Mouse (Mus musculus) forebrain, embryonic 15.5 days (tissue): ENCODE results near the gene Cadps. TPM values are rescaled to one million over a fixed set of nuclear protein-coding genes. Genes with fewer than 3 reads are reported as not detected.

ENCODE experiments used
- ATAC-seq: fragments of 200-750 bp; cut with Nextera tagmentation; replicated peaks from 2 replicates; pipeline ENCODE4 v1.8.0; 2017; ENCODE audit warnings: mild to moderate bottlenecking, moderate TSS enrichment, moderate library complexity
- H3K27ac ChIP-seq: fragments of 300-500 bp; sonication (generic); replicated peaks from 2 replicates; pipeline ENCODE4 v1.5.1; 2015; ENCODE audit warnings: mild to moderate bottlenecking, inconsistent platforms
- H3K27me3 ChIP-seq: fragments of 300-500 bp; sonication (generic); 2 replicates; pipeline ENCODE4 v1.6.1; 2015; ENCODE audit warnings: inconsistent platforms
- H3K36me3 ChIP-seq: fragments of 300-500 bp; sonication (generic); 2 replicates; pipeline ENCODE4 v1.6.1; 2015; ENCODE audit warnings: mild to moderate bottlenecking, inconsistent platforms
- H3K4me1 ChIP-seq: fragments of 300-500 bp; sonication (generic); 2 replicates; pipeline ENCODE4 v1.6.1; 2015; ENCODE audit warnings: inconsistent platforms
- H3K4me2 ChIP-seq: fragments of 300-500 bp; sonication (generic); replicated peaks from 2 replicates; pipeline ENCODE4 v1.6.1; 2015; ENCODE audit warnings: mild to moderate bottlenecking, inconsistent platforms
- H3K4me3 ChIP-seq: fragments of 300-500 bp; sonication (generic); 2 replicates; pipeline ENCODE4 v1.5.1; 2015; ENCODE audit warnings: mild to moderate bottlenecking, inconsistent platforms
- H3K9ac ChIP-seq: fragments of 300-500 bp; sonication (generic); replicated peaks from 2 replicates; pipeline ENCODE4 v1.6.1; 2015; ENCODE audit warnings: mild to moderate bottlenecking, inconsistent platforms
- H3K9me3 ChIP-seq: fragments of 300-500 bp; sonication (generic); 2 replicates; pipeline ENCODE4 v1.6.1; 2016; ENCODE audit warnings: inconsistent platforms
- WGBS: fragments of 180-500 bp; shearing (Covaris S2); methylation state at CpG from one replicate; pipeline ENCODE4 v1.1.7; 2015; ENCODE audit warnings: mixed read lengths; 5-methylcytosine and 5-hydroxymethylcytosine counted together
- polyA plus RNA-seq: library from polyadenylated mRNA; unstranded; fragments of >200 nt; fragmentation: Nextera tagmentation; extraction: Ambion mirVana; gene quantifications from 2 replicates; pipeline ENCODE4 v1.2.1, GENCODE M21; 2015

Gene Cadps
- polyA plus RNA-seq, 1 experiment from 2014 or later: 27.2 TPM

DNA sequence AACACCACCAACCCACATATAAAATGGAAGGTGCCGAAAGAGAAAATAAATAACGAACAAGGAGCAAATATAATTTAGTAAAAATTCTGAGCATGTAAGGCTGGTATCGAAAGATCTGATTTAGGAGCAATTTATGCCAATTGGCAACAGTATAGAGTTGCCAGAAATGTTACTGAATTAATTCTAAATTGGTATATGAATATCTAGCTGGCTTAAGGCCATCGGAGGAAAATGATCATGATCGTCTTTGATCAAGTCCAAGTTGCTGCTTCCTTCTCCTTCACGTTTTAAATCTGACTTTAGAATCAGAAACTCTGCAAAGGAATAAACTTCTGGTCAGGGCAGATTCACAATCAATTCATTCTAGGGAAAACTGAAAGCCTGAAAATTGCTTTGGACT, 374.0 kb downstream of the Cadps start:
- ATAC-seq: no peak
- no peaks in the 10 kb centered on the region for H3K36me3 ChIP-seq
- 73% methylated on average over 6 of the region's 6 CpGs for WGBS
- H3K4me3 ChIP-seq: no peak overlapping the region
- H3K27me3 ChIP-seq: no peaks in the 10 kb centered on the region
- peak overlapping the region; percentile 51 for H3K27ac ChIP-seq
- H3K4me2 ChIP-seq: no peak overlapping the region
- H3K9me3 ChIP-seq: no peaks in the 10 kb centered on the region
- no peak overlapping the region for H3K9ac ChIP-seq
- H3K4me1 ChIP-seq: no peaks in the 10 kb centered on the region

GRCm38 (mm10) chr14:12441019-12441418, 381.9 kb downstream of the Cadps start:
- Histone ChIP-seq H3K27ac (no peak overlapping the region), H3K9ac (no peak overlapping the region), H3K9me3 (no peaks in the 10 kb centered on the region), H3K4me2 (no peak overlapping the region), H3K4me1 (no peaks in the 10 kb centered on the region), H3K4me3 (no peak overlapping the region), H3K36me3 (no peaks in the 10 kb centered on the region), H3K27me3 (no peaks in the 10 kb centered on the region)
- ATAC-seq: no peak
- WGBS: 11% methylated on average over 2 of the region's 2 CpGs

DNA sequence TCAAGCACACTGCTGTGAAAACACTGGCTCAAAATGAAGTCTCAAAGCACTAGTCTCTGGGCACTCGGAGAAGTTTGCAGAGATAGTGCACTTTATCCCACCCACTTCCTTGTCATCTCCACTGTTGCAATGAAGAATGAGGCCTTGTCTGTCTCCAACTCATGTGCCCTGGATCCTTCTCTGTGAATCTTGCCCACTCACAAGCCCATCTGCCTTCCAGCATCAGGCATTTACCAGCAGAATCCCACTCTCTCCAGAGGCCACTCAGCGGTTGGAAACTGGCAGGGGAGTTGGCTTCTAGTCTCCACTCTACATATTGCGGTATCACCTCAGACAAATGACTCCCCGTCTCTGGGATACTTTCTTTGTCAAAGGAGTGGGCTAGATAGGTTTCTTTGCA, 384.9 kb downstream of the Cadps start:
- Histone ChIP-seq H3K4me2 (no peak overlapping the region), H3K4me1 (no peaks in the 10 kb centered on the region), H3K27ac (no peak overlapping the region), H3K4me3 (no peak overlapping the region), H3K27me3 (no peaks in the 10 kb centered on the region), H3K9ac (no peak overlapping the region), H3K9me3 (no peaks in the 10 kb centered on the region), H3K36me3 (no peaks in the 10 kb centered on the region)
- ATAC-seq: no peak
- 80% methylated on average over 4 of the region's 4 CpGs for WGBS

GRCm38 (mm10) chr14:12437422-12437821, 385.5 kb downstream of the Cadps start:
- 86% methylated on average over 7 of the region's 7 CpGs for WGBS
- H3K9ac ChIP-seq: no peak overlapping the region
- ATAC-seq: 0 out of 2 replicates have a peak, but pooled peaks have one; percentile 8
- H3K4me2 ChIP-seq: no peak overlapping the region
- peak overlapping the region; percentile 66 for H3K27ac ChIP-seq
- no peaks in the 10 kb centered on the region for H3K4me1 ChIP-seq
- no peaks in the 10 kb centered on the region for H3K36me3 ChIP-seq
- no peaks in the 10 kb centered on the region for H3K27me3 ChIP-seq
- no peaks in the 10 kb centered on the region for H3K9me3 ChIP-seq
- H3K4me3 ChIP-seq: no peak overlapping the region

GRCm38 (mm10) chr14:12436903-12437368, 385.9 kb downstream of the Cadps start:
- no peaks in the 10 kb centered on the region for H3K9me3 ChIP-seq
- no peaks in the 10 kb centered on the region for H3K4me1 ChIP-seq
- no peaks in the 10 kb centered on the region for H3K27me3 ChIP-seq
- no peak overlapping the region for H3K4me3 ChIP-seq
- ATAC-seq: peak; percentile 75
- H3K27ac ChIP-seq: peak overlapping the region; percentile 66
- H3K36me3 ChIP-seq: no peaks in the 10 kb centered on the region
- WGBS: 72% methylated on average over 14 of the region's 14 CpGs
- H3K4me2 ChIP-seq: no peak overlapping the region
- H3K9ac ChIP-seq: no peak overlapping the region

DNA sequence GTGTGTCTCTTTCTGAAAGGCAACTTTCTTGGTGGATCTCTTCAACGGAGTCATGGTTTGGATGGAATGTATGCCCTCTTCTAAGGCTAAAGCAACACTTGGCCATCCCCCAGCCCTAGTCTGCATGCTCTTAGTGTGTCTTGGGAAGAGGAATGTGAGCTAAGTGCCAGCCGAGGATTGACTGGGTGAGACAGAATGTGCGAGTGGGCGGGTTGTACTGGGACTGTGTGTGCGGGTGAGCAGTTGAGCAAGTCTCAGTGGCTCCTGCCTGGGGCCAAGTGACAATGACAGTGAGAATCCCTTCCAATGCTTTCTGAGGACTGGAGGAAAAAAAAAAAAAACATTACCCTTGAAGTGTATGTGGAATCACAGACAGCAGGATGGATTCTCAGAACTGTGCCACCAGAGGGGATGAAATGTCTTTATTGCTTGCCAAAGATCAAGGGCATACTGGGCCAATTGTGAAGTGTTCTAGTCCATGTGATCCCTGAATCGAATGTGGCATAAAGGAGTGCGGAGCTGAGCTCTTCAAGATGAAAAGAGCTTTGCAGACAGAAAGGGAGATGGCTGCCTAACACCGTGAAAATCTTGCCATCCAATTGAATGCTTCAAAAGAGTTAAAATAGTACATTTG, 394.7 kb downstream of the Cadps start:
- Histone ChIP-seq H3K4me3 (no peak overlapping the region), H3K9me3 (no peaks in the 10 kb centered on the region), H3K27ac (no peak overlapping the region), H3K36me3 (peaks cover 4% of the 10 kb centered on the region; the same call in 1 of the 2 replicates), H3K4me1 (no peaks in the 10 kb centered on the region), H3K27me3 (no peaks in the 10 kb centered on the region), H3K4me2 (no peak overlapping the region), H3K9ac (no peak overlapping the region)
- 69% methylated on average over 8 of the region's 8 CpGs for WGBS
- peak; percentile 77 for ATAC-seq

DNA sequence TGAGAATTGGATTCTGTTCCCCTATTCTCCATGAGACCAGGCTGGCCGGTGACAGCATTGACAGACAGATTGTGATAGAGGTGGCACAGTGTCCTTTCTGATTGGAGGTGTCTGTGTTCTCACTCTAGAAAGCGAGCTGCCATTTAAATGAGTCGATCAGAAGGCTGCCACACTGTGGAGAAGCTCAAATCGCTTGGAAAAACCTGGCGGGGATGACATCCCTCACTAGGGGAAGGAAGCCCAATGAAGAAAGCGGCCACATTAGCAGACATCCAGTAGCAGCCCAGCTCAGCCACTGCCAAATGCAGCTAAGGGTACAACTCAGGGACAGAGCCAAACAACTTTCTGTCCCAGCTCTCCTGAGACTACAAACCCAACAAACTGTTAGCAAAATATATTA, 397.6 kb downstream of the Cadps start:
- Histone ChIP-seq H3K9ac (no peak overlapping the region), H3K4me3 (no peak overlapping the region), H3K27me3 (no peaks in the 10 kb centered on the region), H3K4me2 (no peak overlapping the region), H3K27ac (no peak overlapping the region), H3K9me3 (no peaks in the 10 kb centered on the region), H3K4me1 (no peaks in the 10 kb centered on the region), H3K36me3 (no peaks in the 10 kb centered on the region)
- ATAC-seq: no peak
- 72% methylated on average over 6 of the region's 6 CpGs for WGBS

DNA sequence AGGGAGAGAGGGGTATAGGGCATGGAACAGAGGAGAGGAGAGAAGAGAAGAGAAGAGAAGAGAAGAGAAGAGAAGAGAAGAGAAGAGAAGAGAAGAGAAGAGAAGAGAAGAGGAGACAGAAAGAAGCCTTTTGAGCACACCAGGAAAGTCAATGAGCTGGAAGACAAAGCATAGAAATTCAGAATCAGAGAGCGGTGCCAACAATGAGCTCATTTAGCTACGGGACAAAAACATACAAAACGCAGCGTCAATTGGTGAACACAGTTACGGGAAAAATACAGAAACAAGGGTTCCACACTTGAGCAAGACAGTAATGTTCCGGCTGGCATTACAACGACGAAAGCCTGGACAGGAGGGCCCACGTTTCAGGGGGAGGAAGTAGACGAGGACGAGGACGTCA, 412.6 kb downstream of the Cadps start:
- Histone ChIP-seq H3K9me3 (no peaks in the 10 kb centered on the region), H3K4me1 (peaks cover 16% of the 10 kb centered on the region), H3K27me3 (no peaks in the 10 kb centered on the region), H3K27ac (no peak overlapping the region), H3K4me2 (no peak overlapping the region), H3K9ac (no peak overlapping the region), H3K4me3 (no peak overlapping the region), H3K36me3 (peaks cover 7% of the 10 kb centered on the region; the same call in 1 of the 2 replicates)
- ATAC-seq: no peak
- 31% methylated on average over 12 of the region's 12 CpGs for WGBS

- H3K4me2 ChIP-seq: no peak overlapping the region
- no peak overlapping the region for H3K4me3 ChIP-seq
- H3K9me3 ChIP-seq: no peaks in the 10 kb centered on the region
- peaks cover 7% of the 10 kb centered on the region; the same call in 1 of the 2 replicates for H3K36me3 ChIP-seq
- no peak for ATAC-seq
- H3K27me3 ChIP-seq: no peaks in the 10 kb centered on the region
- WGBS: 78% methylated on average over 3 of the region's 3 CpGs
- no peak overlapping the region for H3K27ac ChIP-seq
- no peak overlapping the region for H3K9ac ChIP-seq
- peaks cover 16% of the 10 kb centered on the region for H3K4me1 ChIP-seq
These were observed 413.1 kb downstream of the Cadps start for GRCm38 (mm10) chr14:12409811-12410210.

DNA sequence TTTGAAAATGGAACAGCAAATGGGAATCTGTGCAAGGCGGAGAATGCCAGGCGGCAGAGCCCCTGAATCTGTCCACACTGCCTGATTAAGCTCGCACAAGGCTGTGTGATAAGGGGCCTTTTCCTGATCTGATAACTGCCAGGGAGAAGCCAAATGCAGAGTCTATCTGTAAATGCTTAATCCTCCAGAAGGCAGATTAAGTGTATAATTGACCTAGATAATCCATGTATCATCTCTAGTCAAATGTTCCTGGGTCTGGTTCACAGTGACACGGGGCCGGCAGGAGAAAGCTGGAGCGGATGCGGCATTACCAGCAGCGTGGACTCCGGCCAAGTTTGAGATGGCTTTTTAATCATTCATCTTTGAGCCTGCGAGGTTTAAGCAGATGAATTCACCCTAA, 416.3 kb downstream of the Cadps start:
- no peak for ATAC-seq
- WGBS: 43% methylated on average over 10 of the region's 10 CpGs
- Histone ChIP-seq H3K9me3 (no peaks in the 10 kb centered on the region), H3K4me3 (no peak overlapping the region), H3K36me3 (peaks cover 7% of the 10 kb centered on the region; the same call in 1 of the 2 replicates), H3K27me3 (no peaks in the 10 kb centered on the region), H3K9ac (no peak overlapping the region), H3K27ac (peak overlapping the region; percentile 54), H3K4me2 (no peak overlapping the region), H3K4me1 (peaks cover 16% of the 10 kb centered on the region)

- Histone ChIP-seq H3K9ac (no peak overlapping the region), H3K4me2 (no peak overlapping the region), H3K9me3 (no peaks in the 10 kb centered on the region), H3K27me3 (no peaks in the 10 kb centered on the region), H3K27ac (no peak overlapping the region), H3K4me3 (no peak overlapping the region), H3K36me3 (no peaks in the 10 kb centered on the region; the same call in 1 of the 2 replicates), H3K4me1 (peaks cover 12% of the 10 kb centered on the region)
- no peak for ATAC-seq
- 55% methylated on average over 5 of the region's 5 CpGs for WGBS
These were observed 417.7 kb downstream of the Cadps start for GRCm38 (mm10) chr14:12405201-12405600.

DNA sequence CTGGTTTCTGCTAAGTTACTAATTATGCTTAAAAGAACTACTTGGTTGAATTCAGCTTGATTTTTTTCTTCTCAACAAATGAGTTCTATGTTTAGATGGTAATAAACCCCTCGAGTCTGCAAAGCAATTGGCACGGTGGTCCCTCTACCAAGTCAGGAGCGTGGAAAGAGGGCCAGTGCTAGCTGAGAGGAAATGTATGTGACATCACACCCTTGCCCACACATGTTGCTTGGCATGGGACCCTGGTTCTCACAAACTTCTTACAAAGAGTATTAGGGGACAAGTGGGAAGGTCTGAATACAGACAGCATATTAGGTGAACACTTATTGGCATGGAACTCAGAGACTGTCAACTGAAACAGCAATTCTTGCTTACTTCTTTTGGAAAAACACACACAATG, 418.2 kb downstream of the Cadps start:
- peak; percentile 70 for ATAC-seq
- no peak overlapping the region for H3K27ac ChIP-seq
- H3K9me3 ChIP-seq: no peaks in the 10 kb centered on the region
- H3K36me3 ChIP-seq: no peaks in the 10 kb centered on the region; the same call in 1 of the 2 replicates
- H3K9ac ChIP-seq: no peak overlapping the region
- H3K4me3 ChIP-seq: no peak overlapping the region
- no peak overlapping the region for H3K4me2 ChIP-seq
- no peaks in the 10 kb centered on the region for H3K27me3 ChIP-seq
- 41% methylated on average over 3 of the region's 3 CpGs for WGBS
- peaks cover 12% of the 10 kb centered on the region for H3K4me1 ChIP-seq

GRCm38 (mm10) chr14:12404052-12404451, 418.8 kb downstream of the Cadps start:
- Histone ChIP-seq H3K4me3 (no peak overlapping the region), H3K36me3 (no peaks in the 10 kb centered on the region; the same call in 1 of the 2 replicates), H3K4me1 (peaks cover 12% of the 10 kb centered on the region), H3K27me3 (no peaks in the 10 kb centered on the region), H3K4me2 (no peak overlapping the region), H3K9ac (no peak overlapping the region), H3K27ac (no peak overlapping the region), H3K9me3 (no peaks in the 10 kb centered on the region)
- 0 out of 2 replicates have a peak, but pooled peaks have one; percentile 5 for ATAC-seq
- WGBS: 63% methylated on average over 3 of the region's 3 CpGs
